Mouse (Mus musculus) limb, embryonic 14.5 days (tissue): ENCODE measurements around the gene Fam169b. TPM values are rescaled to one million over a fixed set of nuclear protein-coding genes. Genes with fewer than 3 reads are reported as not detected.
A peak's percentile ranks its signal among the peaks of the same experiment; 100 is the strongest.

Experiments
- ATAC-seq: fragments of 200-750 bp; cut with Nextera tagmentation; 2 replicates; pipeline ENCODE4 v1.8.0; 2017; ENCODE audit warnings: low read depth, moderate number of reproducible peaks, moderate TSS enrichment; ENCODE audit not compliant: low FRiP score
- DNase-seq: peaks from one replicate; pipeline ENCODE4 v3.0.0-alpha.2; 2015; ENCODE audit warnings: low spot score
- H3K27ac ChIP-seq: fragments of 300-500 bp; sonication (generic); replicated peaks from 2 replicates; pipeline ENCODE4 v1.5.1; 2014; ENCODE audit warnings: low read depth, mild to moderate bottlenecking, low read length, moderate library complexity, mixed read lengths
- H3K27me3 ChIP-seq: fragments of 300-500 bp; sonication (generic); 2 replicates; pipeline ENCODE4 v1.6.1; 2014; ENCODE audit warnings: low read length, mixed read lengths; ENCODE audit not compliant: control insufficient read depth, insufficient read depth
- H3K36me3 ChIP-seq: fragments of 300-500 bp; sonication (generic); 2 replicates; pipeline ENCODE4 v1.6.1; 2014; ENCODE audit warnings: mild to moderate bottlenecking, low read length, moderate library complexity, mixed read lengths; ENCODE audit not compliant: control insufficient read depth, insufficient read depth
- H3K4me1 ChIP-seq: fragments of 300-500 bp; sonication (generic); 2 replicates; pipeline ENCODE4 v1.6.1; 2014; ENCODE audit warnings: antibody characterized with exemption, low read length, mixed read lengths; ENCODE audit not compliant: control insufficient read depth, insufficient read depth
- H3K4me2 ChIP-seq: fragments of 300-500 bp; sonication (generic); replicated peaks from 2 replicates; pipeline ENCODE4 v1.6.1; 2014; ENCODE audit warnings: low read depth, mild to moderate bottlenecking, low read length, moderate library complexity; ENCODE audit not compliant: severe bottlenecking
- H3K4me3 ChIP-seq: fragments of 300-500 bp; sonication (generic); replicated peaks from 2 replicates; pipeline ENCODE4 v1.5.1; 2014; ENCODE audit warnings: low read length
- H3K9ac ChIP-seq: fragments of 300-500 bp; sonication (generic); 2 replicates; pipeline ENCODE4 v1.6.1; 2014; ENCODE audit warnings: mild to moderate bottlenecking, low read depth, low read length, moderate library complexity; ENCODE audit not compliant: severe bottlenecking
- H3K9me3 ChIP-seq: fragments of 300-500 bp; sonication (generic); 2 replicates; pipeline ENCODE4 v1.6.1; 2016; ENCODE audit warnings: low read length; ENCODE audit not compliant: control insufficient read depth
- POLR2A ChIP-seq: fragments of 200-500 bp; IDR thresholded peaks from 2 replicates; pipeline ENCODE4 v1.8.0; 2012; ENCODE audit warnings: inconsistent platforms, mild to moderate bottlenecking, moderate library complexity, borderline replicate concordance; ENCODE audit not compliant: insufficient read depth, insufficient read length; ENCODE audit errors: extremely low read depth
- WGBS: fragments of 180-500 bp; shearing (Covaris S2); extraction: QIAGEN DNeasy Blood & Tissue Kit; methylation state at CpG from one replicate; pipeline ENCODE4 v1.1.7; 2014; 5-methylcytosine and 5-hydroxymethylcytosine counted together
- polyA plus RNA-seq, 2 experiments: library from polyadenylated mRNA; depleted of rRNA in 1 of 2; stranded (reverse) in 1 of 2; unstranded in 1 of 2; fragments of >200 nt; fragmentation: Nextera tagmentation in 1 of 2; extraction: Ambion mirVana in 1 of 2; gene quantifications; 2 replicates each; pipeline versions ENCODE4 v1.2.1 to v1.2.3; 2012 to 2014

The Fam169b gene
- polyA plus RNA-seq, 2 experiments, result 1.0 to 1.9 TPM

- H3K9ac ChIP-seq, result no peak overlapping the region
- ATAC-seq (no peak), DNase-seq (no peak)
- no peak overlapping the region for H3K27ac ChIP-seq
- 52% methylated on average over 6 of the region's 6 CpGs for WGBS
- H3K27me3 ChIP-seq, result no peaks in the 10 kb centered on the region
- H3K9me3 ChIP-seq, result no peaks in the 10 kb centered on the region
- H3K4me2 ChIP-seq, result no peak overlapping the region
- TF ChIP-seq POLR2A, result no peak
- no peaks in the 10 kb centered on the region for H3K4me1 ChIP-seq
- no peak overlapping the region for H3K4me3 ChIP-seq
- H3K36me3 ChIP-seq, result no peaks in the 10 kb centered on the region
Measured at GRCm38 (mm10) chr7:68395707-68396333, 122.2 kb downstream of the Fam169b start.

- Histone ChIP-seq H3K27me3 (no peaks in the 10 kb centered on the region), H3K27ac (no peak overlapping the region), H3K4me3 (no peak overlapping the region), H3K9me3 (no peaks in the 10 kb centered on the region), H3K36me3 (no peaks in the 10 kb centered on the region), H3K9ac (no peak overlapping the region), H3K4me1 (no peaks in the 10 kb centered on the region), H3K4me2 (no peak overlapping the region)
- WGBS, result 82% methylated on average over 7 of the region's 7 CpGs
- TF ChIP-seq POLR2A, result no peak
- ATAC-seq (no peak), DNase-seq (no peak)
Measured at GRCm38 (mm10) chr7:68400516-68400915, 126.9 kb downstream of the Fam169b start.

GRCm38 (mm10) chr7:68408611-68409010 lies 135.0 kb downstream of the Fam169b start:
- TF ChIP-seq POLR2A, result no peak

More at GRCm38 (mm10) chr7:68408611-68409010, 135.0 kb downstream of the Fam169b start:
- 63% methylated on average over 5 of the region's 5 CpGs for WGBS
- DNase-seq, result no peak
- Histone ChIP-seq H3K4me3 (no peak overlapping the region), H3K4me1 (peaks cover 10% of the 10 kb centered on the region), H3K4me2 (no peak overlapping the region), H3K27me3 (no peaks in the 10 kb centered on the region), H3K27ac (no peak overlapping the region), H3K9me3 (no peaks in the 10 kb centered on the region), H3K36me3 (no peaks in the 10 kb centered on the region), H3K9ac (no peak overlapping the region)
- peak; percentile 16; the same call in 1 of the 2 replicates for ATAC-seq

Other genes starting within 250 kb of the Fam169b start
- 0.59 and 0.80 TPM in 2 replicates for gene Pgpep1l, start 9.6 kb upstream of the Fam169b start, polyA plus RNA-seq (2012; rRNA removed)
- 0.19 TPM in 1 of 2 replicates, not detected in the other for gene Pgpep1l, start 9.6 kb upstream of the Fam169b start, polyA plus RNA-seq (2014; fragmentation: Nextera tagmentation; extraction: Ambion mirVana)